Mouse (Mus musculus) erythroblast, embryonic 14.5 days (primary cell): Measurements from ENCODE around the gene Fbxo7.

Experiments
- GATA1 ChIP-seq: IDR thresholded peaks from 2 replicates; pipeline ENCODE4 v1.6.1; 2012; ENCODE audit warnings: low read length, inconsistent platforms, mixed read lengths
- TAL1 ChIP-seq: IDR thresholded peaks from 3 replicates; pipeline ENCODE4 v1.6.1; 2012; ENCODE audit warnings: low read length, inconsistent platforms, mixed read lengths

GRCm38 (mm10) chr10:86025906-86026305, 4.1 kb downstream of the Fbxo7 start:
- TF ChIP-seq GATA1 (no peak), TAL1 (no peak)
